Mouse (Mus musculus): ENCODE data around the gene Gsg1l. TPM values are rescaled to one million over a fixed set of nuclear protein-coding genes. Genes with fewer than 3 reads are reported as not detected.
A peak's percentile ranks its signal among the peaks of the same experiment; 100 is the strongest.

Gene Gsg1l
- total and polyA plus RNA-seq, 2 experiments from 2014 or later: 17.8 to 42.7 TPM

DNA sequence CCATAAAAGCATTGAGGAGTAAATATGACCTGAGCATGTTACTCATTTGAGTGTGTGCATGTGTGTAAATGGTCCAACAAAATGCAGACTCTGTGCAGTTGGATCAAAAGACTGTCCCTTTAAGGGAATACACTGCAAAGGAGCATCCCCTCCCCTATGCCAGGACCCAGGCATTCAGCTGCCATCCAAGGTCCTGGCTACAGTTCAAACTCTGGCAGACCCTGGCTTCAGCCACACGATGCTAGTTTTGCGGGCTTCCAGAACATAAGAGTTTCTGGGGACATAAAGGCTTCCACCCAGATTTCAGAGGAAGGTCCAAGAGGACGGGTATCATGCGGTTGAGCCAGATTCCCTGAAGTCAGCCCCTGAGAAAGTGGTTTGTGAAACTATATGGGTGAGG is 133.2 kb downstream of the Gsg1l start:
- Histone ChIP-seq H3K4me1 (ENCODE audit: insufficient read depth, low read length) (no peaks in the 10 kb centered on the region), H3K36me3 (ENCODE audit: insufficient read depth, low read length) (no peaks in the 10 kb centered on the region), H3K9me3 (ENCODE audit: low read length) (no peaks in the 10 kb centered on the region), H3K4me2 (ENCODE audit: low read depth, low read length, poor library complexity, severe bottlenecking) (no peak overlapping the region), H3K4me3 (ENCODE audit: low read depth, low read length) (no peak overlapping the region), H3K9ac (replicated peaks; ENCODE audit: low read length, poor library complexity, severe bottlenecking) (no peak overlapping the region), H3K27me3 (ENCODE audit: insufficient read depth, low read length) (no peaks in the 10 kb centered on the region), H3K27ac (ENCODE audit: low read depth, low read length) (no peak overlapping the region)
- no peak for ATAC-seq (ENCODE audit: low FRiP score)
- DNase-seq (ENCODE audit: low spot score): peak; percentile 63
- TF ChIP-seq CTCF (IDR thresholded peaks at IDR 0.05): no peak
- 71% methylated on average over 4 of the region's 4 CpGs for WGBS

DNA sequence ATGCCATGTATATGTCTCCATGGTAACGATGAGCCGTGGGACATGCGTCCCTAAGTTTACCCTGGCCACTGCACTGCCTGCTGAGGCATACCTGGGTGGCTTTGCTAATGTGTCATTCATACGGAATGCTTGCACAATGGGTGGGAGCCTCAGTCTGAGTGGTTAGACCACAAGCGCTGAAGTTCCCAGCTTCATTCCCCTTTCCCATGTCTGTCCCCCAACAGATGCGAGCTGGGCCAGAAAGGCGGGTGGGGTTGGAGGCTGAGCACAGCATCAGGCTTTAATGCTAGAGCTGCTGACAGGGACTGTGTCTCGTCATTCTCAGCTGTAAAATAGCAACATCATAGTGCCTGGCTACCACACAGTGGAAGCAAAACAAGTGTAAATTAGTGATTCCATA is 136.3 kb downstream of the Gsg1l start:
- ATAC-seq (ENCODE audit: low FRiP score) (no peak), DNase-seq (ENCODE audit: low spot score) (no peak)
- WGBS: 59% methylated on average over 8 of the region's 8 CpGs
- Histone ChIP-seq H3K27me3 (ENCODE audit: insufficient read depth, low read length) (no peaks in the 10 kb centered on the region), H3K27ac (ENCODE audit: low read depth, low read length) (no peak overlapping the region), H3K9me3 (ENCODE audit: low read length) (no peaks in the 10 kb centered on the region), H3K36me3 (ENCODE audit: insufficient read depth, low read length) (no peaks in the 10 kb centered on the region), H3K4me2 (ENCODE audit: low read depth, low read length, poor library complexity, severe bottlenecking) (no peak overlapping the region), H3K9ac (replicated peaks; ENCODE audit: low read length, poor library complexity, severe bottlenecking) (no peak overlapping the region), H3K4me1 (ENCODE audit: insufficient read depth, low read length) (no peaks in the 10 kb centered on the region), H3K4me3 (ENCODE audit: low read depth, low read length) (no peak overlapping the region)
- TF ChIP-seq CTCF (IDR thresholded peaks at IDR 0.05): no peak

DNA sequence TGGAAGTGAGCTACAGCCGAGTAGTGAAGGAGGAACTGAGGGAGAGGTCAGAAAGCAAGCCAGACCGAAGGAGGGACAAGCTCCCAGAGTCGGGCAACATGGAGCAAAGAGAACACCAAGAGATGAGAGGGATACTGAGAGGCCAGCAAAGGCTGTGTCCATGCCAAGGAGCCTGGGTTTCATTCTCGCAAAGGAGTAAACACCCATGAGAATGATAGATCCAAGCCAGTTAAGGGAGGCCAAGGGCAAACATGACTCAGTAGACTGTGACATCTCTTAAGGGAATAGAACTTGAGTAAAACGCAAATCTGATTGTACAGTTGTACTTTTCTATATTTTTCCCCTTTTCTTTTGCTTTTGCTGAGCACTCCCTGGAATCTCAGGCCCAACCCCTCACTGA is 137.6 kb downstream of the Gsg1l start:
- Histone ChIP-seq H3K9ac (replicated peaks; ENCODE audit: low read length, poor library complexity, severe bottlenecking) (no peak overlapping the region), H3K27ac (ENCODE audit: low read depth, low read length) (no peak overlapping the region), H3K9me3 (ENCODE audit: low read length) (no peaks in the 10 kb centered on the region), H3K36me3 (ENCODE audit: insufficient read depth, low read length) (no peaks in the 10 kb centered on the region), H3K4me1 (ENCODE audit: insufficient read depth, low read length) (no peaks in the 10 kb centered on the region), H3K4me3 (ENCODE audit: low read depth, low read length) (no peak overlapping the region), H3K4me2 (ENCODE audit: low read depth, low read length, poor library complexity, severe bottlenecking) (no peak overlapping the region), H3K27me3 (ENCODE audit: insufficient read depth, low read length) (no peaks in the 10 kb centered on the region)
- DNase-seq (ENCODE audit: low spot score) (no peak), ATAC-seq (ENCODE audit: low FRiP score) (no peak)
- WGBS: 92% methylated on average over 5 of the region's 5 CpGs
- no peak for TF ChIP-seq CTCF (IDR thresholded peaks at IDR 0.05)

DNA sequence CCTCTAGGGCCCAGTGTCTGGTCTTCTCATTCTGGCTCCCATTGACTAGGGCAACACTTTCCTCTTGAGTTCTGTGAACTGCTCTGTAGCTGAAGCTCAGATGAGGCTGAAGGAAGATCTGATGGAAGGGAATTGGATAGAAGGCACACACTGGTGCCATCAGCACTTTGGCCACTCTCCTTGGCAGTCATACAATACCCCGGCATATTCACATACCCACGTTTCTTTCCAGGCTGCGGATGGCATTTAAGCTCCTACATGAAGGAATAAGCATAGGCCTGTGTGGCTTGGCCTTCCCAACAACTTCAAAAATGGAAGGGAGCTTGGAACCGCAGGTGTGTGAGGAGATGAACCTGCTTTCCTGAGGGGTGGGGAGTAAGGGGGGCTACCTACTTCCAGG is 138.7 kb downstream of the Gsg1l start:
- no peaks in the 10 kb centered on the region for H3K36me3 ChIP-seq (ENCODE audit: insufficient read depth, low read length)
- WGBS: 80% methylated on average over 4 of the region's 4 CpGs

DNA sequence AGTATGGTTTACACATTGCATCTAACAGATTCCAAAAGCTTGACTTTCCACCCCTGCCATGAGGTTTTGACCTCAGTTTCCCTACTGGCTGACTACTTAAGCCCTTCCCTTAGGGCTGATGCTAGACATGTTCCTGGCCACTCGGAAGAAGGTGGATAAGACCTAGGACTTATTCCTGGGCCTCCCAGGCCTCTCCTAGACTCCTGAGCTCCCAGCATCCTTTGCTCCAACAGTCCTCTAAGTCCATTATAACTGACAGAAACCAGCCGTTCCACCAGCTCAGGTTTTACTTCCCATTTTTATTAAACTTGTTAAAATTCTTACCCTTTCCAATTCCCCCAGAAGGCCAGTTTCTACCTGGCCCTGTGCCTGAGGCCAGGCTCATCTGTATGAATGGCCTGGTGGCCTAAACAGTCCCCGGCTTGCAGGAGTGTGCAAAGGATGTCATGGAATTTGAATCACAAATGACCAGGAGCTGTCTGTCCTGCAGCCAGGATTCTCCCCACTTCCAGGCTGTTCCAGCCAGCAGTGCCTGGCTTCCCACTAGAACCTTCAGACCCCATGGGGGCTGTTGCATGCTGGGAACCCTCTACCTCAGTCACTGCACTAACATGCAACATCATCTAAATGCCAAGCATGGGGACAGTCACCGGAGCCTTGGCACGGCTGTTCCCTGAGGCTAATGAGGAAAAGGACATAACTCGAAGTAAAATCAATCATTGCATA is 139.7 kb downstream of the Gsg1l start:
- Histone ChIP-seq H3K27me3 (ENCODE audit: insufficient read depth, low read length) (no peaks in the 10 kb centered on the region), H3K4me3 (ENCODE audit: low read depth, low read length) (no peak overlapping the region), H3K4me2 (ENCODE audit: low read depth, low read length, poor library complexity, severe bottlenecking) (no peak overlapping the region), H3K9me3 (ENCODE audit: low read length) (no peaks in the 10 kb centered on the region), H3K36me3 (ENCODE audit: insufficient read depth, low read length) (no peaks in the 10 kb centered on the region), H3K9ac (replicated peaks; ENCODE audit: low read length, poor library complexity, severe bottlenecking) (no peak overlapping the region), H3K4me1 (ENCODE audit: insufficient read depth, low read length) (no peaks in the 10 kb centered on the region), H3K27ac (ENCODE audit: low read depth, low read length) (no peak overlapping the region)
- no peak for TF ChIP-seq CTCF (IDR thresholded peaks at IDR 0.05)
- no peak for DNase-seq (ENCODE audit: low spot score)
- WGBS: 57% methylated on average over 6 of the region's 6 CpGs
- ATAC-seq (ENCODE audit: low FRiP score): no peak

More for the DNA sequence above, 138.7 kb downstream of the Gsg1l start:
- Histone ChIP-seq H3K4me3 (ENCODE audit: low read depth, low read length) (no peak overlapping the region), H3K27ac (ENCODE audit: low read depth, low read length) (no peak overlapping the region), H3K9ac (replicated peaks; ENCODE audit: low read length, poor library complexity, severe bottlenecking) (no peak overlapping the region), H3K4me2 (ENCODE audit: low read depth, low read length, poor library complexity, severe bottlenecking) (no peak overlapping the region), H3K4me1 (ENCODE audit: insufficient read depth, low read length) (no peaks in the 10 kb centered on the region), H3K27me3 (ENCODE audit: insufficient read depth, low read length) (no peaks in the 10 kb centered on the region), H3K9me3 (ENCODE audit: low read length) (no peaks in the 10 kb centered on the region)
- no peak for DNase-seq (ENCODE audit: low spot score)
- ATAC-seq (ENCODE audit: low FRiP score): no peak
- TF ChIP-seq CTCF (IDR thresholded peaks at IDR 0.05): no peak

DNA sequence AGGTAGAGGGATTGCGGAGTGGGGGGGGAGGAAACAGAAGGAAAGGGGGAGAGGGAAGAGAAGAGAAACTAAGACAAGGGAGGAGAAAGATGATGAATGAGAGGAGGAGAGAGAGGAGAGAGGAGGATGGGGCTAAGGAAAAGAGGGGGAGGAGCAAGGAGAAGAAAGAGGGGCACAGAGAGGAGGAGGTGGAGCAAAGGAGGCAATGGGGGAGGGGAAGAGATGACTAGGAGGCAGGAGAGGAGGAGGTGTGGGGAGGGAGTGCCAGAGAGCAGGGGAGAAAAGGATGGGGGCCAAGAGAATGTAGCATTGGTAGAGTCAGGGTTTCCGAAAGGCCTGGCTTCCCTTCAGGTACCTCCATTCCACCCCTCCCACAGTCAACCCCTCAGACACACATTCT is 147.9 kb downstream of the Gsg1l start:
- WGBS: 47% methylated on average over 2 of the region's 2 CpGs
- Histone ChIP-seq H3K4me3 (ENCODE audit: low read depth, low read length) (no peak overlapping the region), H3K27ac (ENCODE audit: low read depth, low read length) (peak overlapping the region; percentile 62; the same call in 1 of the 2 replicates), H3K36me3 (ENCODE audit: insufficient read depth, low read length) (no peaks in the 10 kb centered on the region), H3K4me2 (ENCODE audit: low read depth, low read length, poor library complexity, severe bottlenecking) (no peak overlapping the region), H3K4me1 (ENCODE audit: insufficient read depth, low read length) (peaks cover 21% of the 10 kb centered on the region; the same call in 1 of the 2 replicates), H3K9ac (replicated peaks; ENCODE audit: low read length, poor library complexity, severe bottlenecking) (no peak overlapping the region), H3K27me3 (ENCODE audit: insufficient read depth, low read length) (no peaks in the 10 kb centered on the region), H3K9me3 (ENCODE audit: low read length) (no peaks in the 10 kb centered on the region)
- TF ChIP-seq CTCF (IDR thresholded peaks at IDR 0.05): no peak
- ATAC-seq (ENCODE audit: low FRiP score): no peak
- no peak for DNase-seq (ENCODE audit: low spot score)

Measured in midbrain, postnatal 0 days (tissue).